Mouse (Mus musculus): ENCODE measurements around the gene Tecta.

GRCm38 (mm10) chr9:42323238-42323637 lies 76.5 kb downstream of the Tecta start:
- TF ChIP-seq CTCF (IDR thresholded peaks at IDR 0.05; ENCODE audit: insufficient read depth, low read depth, low read length) (no peak), POLR2A (IDR thresholded peaks at IDR 0.05; ENCODE audit: insufficient read depth, low read depth, low read length) (no peak)

Data from olfactory bulb, adult 2 months (tissue).